Mouse (Mus musculus): ENCODE data around the gene Zfand4. TPM values are rescaled to one million over a fixed set of nuclear protein-coding genes. Genes with fewer than 3 reads are reported as not detected.
"Not testable (repeated sequence)": the region's sequence is repeated elsewhere in the genome, so short reads cannot be mapped to it uniquely, and the experiment has no call there.

The Zfand4 gene
- polyA plus RNA-seq, 1 experiment: 6.6 TPM

- Histone ChIP-seq H3K4me3 (ENCODE audit: insufficient read depth, low read length) (no peak overlapping the region), H3K27ac (ENCODE audit: insufficient read depth, low read depth, low read length) (no peak overlapping the region), H3K4me1 (ENCODE audit: control insufficient read depth, insufficient read depth, low read length) (peaks cover 11% of the 10 kb centered on the region)
- TF ChIP-seq CTCF (IDR thresholded peaks at IDR 0.05; ENCODE audit: low read depth, low read length) (no peak), POLR2A (IDR thresholded peaks at IDR 0.05; ENCODE audit: borderline replicate concordance, low read depth, low read length) (no peak)
Measured at GRCm38 (mm10) chr6:116347953-116348352, 83.9 kb downstream of the Zfand4 start.

- Histone ChIP-seq H3K4me1 (ENCODE audit: control insufficient read depth, insufficient read depth, low read length) (peaks cover 11% of the 10 kb centered on the region), H3K27ac (ENCODE audit: insufficient read depth, low read depth, low read length) (no peak overlapping the region), H3K4me3 (ENCODE audit: insufficient read depth, low read length) (no peak overlapping the region)
- TF ChIP-seq POLR2A (IDR thresholded peaks at IDR 0.05; ENCODE audit: borderline replicate concordance, low read depth, low read length): no peak
- no peak for TF ChIP-seq CTCF (IDR thresholded peaks at IDR 0.05; ENCODE audit: low read depth, low read length)
Measured at GRCm38 (mm10) chr6:116349997-116350396, 86.0 kb downstream of the Zfand4 start.

GRCm38 (mm10) chr6:116350643-116351042 lies 86.6 kb downstream of the Zfand4 start:
- Histone ChIP-seq H3K4me1 (ENCODE audit: control insufficient read depth, insufficient read depth, low read length) (peaks cover 11% of the 10 kb centered on the region), H3K27ac (ENCODE audit: insufficient read depth, low read depth, low read length) (no peak overlapping the region), H3K4me3 (ENCODE audit: insufficient read depth, low read length) (no peak overlapping the region)
- TF ChIP-seq POLR2A (IDR thresholded peaks at IDR 0.05; ENCODE audit: borderline replicate concordance, low read depth, low read length) (no peak), CTCF (IDR thresholded peaks at IDR 0.05; ENCODE audit: low read depth, low read length) (no peak)

GRCm38 (mm10) chr6:116351534-116351933 lies 87.5 kb downstream of the Zfand4 start:
- TF ChIP-seq POLR2A (IDR thresholded peaks at IDR 0.05; ENCODE audit: borderline replicate concordance, low read depth, low read length) (no peak), CTCF (IDR thresholded peaks at IDR 0.05; ENCODE audit: low read depth, low read length) (no peak)
- H3K4me3 ChIP-seq (ENCODE audit: insufficient read depth, low read length): no peak overlapping the region
- no peak overlapping the region for H3K27ac ChIP-seq (ENCODE audit: insufficient read depth, low read depth, low read length)
- H3K4me1 ChIP-seq (ENCODE audit: control insufficient read depth, insufficient read depth, low read length): peaks cover 11% of the 10 kb centered on the region

- no peak for TF ChIP-seq CTCF (IDR thresholded peaks at IDR 0.05; ENCODE audit: low read depth, low read length)
- TF ChIP-seq POLR2A (IDR thresholded peaks at IDR 0.05; ENCODE audit: borderline replicate concordance, low read depth, low read length): no peak
- Histone ChIP-seq H3K4me1 (ENCODE audit: control insufficient read depth, insufficient read depth, low read length) (peaks cover 11% of the 10 kb centered on the region), H3K27ac (ENCODE audit: insufficient read depth, low read depth, low read length) (no peak overlapping the region), H3K4me3 (ENCODE audit: insufficient read depth, low read length) (no peak overlapping the region)
Measured at GRCm38 (mm10) chr6:116353428-116353827, 89.4 kb downstream of the Zfand4 start.

- H3K4me3 ChIP-seq (ENCODE audit: insufficient read depth, low read length); H3K27ac ChIP-seq (ENCODE audit: insufficient read depth, low read depth, low read length); H3K4me1 ChIP-seq (ENCODE audit: control insufficient read depth, insufficient read depth, low read length): not testable (repeated sequence)
Measured at GRCm38 (mm10) chr6:116356311-116356947, 92.4 kb downstream of the Zfand4 start.

GRCm38 (mm10) chr6:116356948-116357325 lies 92.9 kb downstream of the Zfand4 start:
- no peak for TF ChIP-seq CTCF (IDR thresholded peaks at IDR 0.05; ENCODE audit: low read depth, low read length)
- no peak for TF ChIP-seq POLR2A (IDR thresholded peaks at IDR 0.05; ENCODE audit: borderline replicate concordance, low read depth, low read length)
- peaks cover 2% of the 10 kb centered on the region; the same call in 1 of the 2 replicates for H3K4me1 ChIP-seq (ENCODE audit: control insufficient read depth, insufficient read depth, low read length)
- no peak overlapping the region for H3K4me3 ChIP-seq (ENCODE audit: insufficient read depth, low read length)
- H3K27ac ChIP-seq (ENCODE audit: insufficient read depth, low read depth, low read length): no peak overlapping the region

GRCm38 (mm10) chr6:116358056-116358455 lies 94.0 kb downstream of the Zfand4 start:
- H3K27ac ChIP-seq (ENCODE audit: insufficient read depth, low read depth, low read length): no peak overlapping the region
- H3K4me3 ChIP-seq (ENCODE audit: insufficient read depth, low read length): no peak overlapping the region
- H3K4me1 ChIP-seq (ENCODE audit: control insufficient read depth, insufficient read depth, low read length): no peaks in the 10 kb centered on the region
- TF ChIP-seq CTCF (IDR thresholded peaks at IDR 0.05; ENCODE audit: low read depth, low read length) (no peak), POLR2A (IDR thresholded peaks at IDR 0.05; ENCODE audit: borderline replicate concordance, low read depth, low read length) (no peak)

GRCm38 (mm10) chr6:116359256-116359655 lies 95.2 kb downstream of the Zfand4 start:
- no peak overlapping the region for H3K4me3 ChIP-seq (ENCODE audit: insufficient read depth, low read length)
- no peak for TF ChIP-seq CTCF (IDR thresholded peaks at IDR 0.05; ENCODE audit: low read depth, low read length)
- TF ChIP-seq POLR2A (IDR thresholded peaks at IDR 0.05; ENCODE audit: borderline replicate concordance, low read depth, low read length): no peak
- no peak overlapping the region for H3K27ac ChIP-seq (ENCODE audit: insufficient read depth, low read depth, low read length)
- no peaks in the 10 kb centered on the region for H3K4me1 ChIP-seq (ENCODE audit: control insufficient read depth, insufficient read depth, low read length)

GRCm38 (mm10) chr6:116361463-116361862 lies 97.4 kb downstream of the Zfand4 start:
- Histone ChIP-seq H3K4me3 (ENCODE audit: insufficient read depth, low read length) (no peak overlapping the region), H3K4me1 (ENCODE audit: control insufficient read depth, insufficient read depth, low read length) (no peaks in the 10 kb centered on the region)
- TF ChIP-seq POLR2A (IDR thresholded peaks at IDR 0.05; ENCODE audit: borderline replicate concordance, low read depth, low read length) (no peak), CTCF (IDR thresholded peaks at IDR 0.05; ENCODE audit: low read depth, low read length) (no peak)

GRCm38 (mm10) chr6:116361993-116362392 lies 98.0 kb downstream of the Zfand4 start:
- H3K4me1 ChIP-seq (ENCODE audit: control insufficient read depth, insufficient read depth, low read length): no peaks in the 10 kb centered on the region
- TF ChIP-seq POLR2A (IDR thresholded peaks at IDR 0.05; ENCODE audit: borderline replicate concordance, low read depth, low read length): no peak
- TF ChIP-seq CTCF (IDR thresholded peaks at IDR 0.05; ENCODE audit: low read depth, low read length): no peak
- H3K4me3 ChIP-seq (ENCODE audit: insufficient read depth, low read length): no peak overlapping the region
- no peak overlapping the region for H3K27ac ChIP-seq (ENCODE audit: insufficient read depth, low read depth, low read length)

More at GRCm38 (mm10) chr6:116361463-116361862, 97.4 kb downstream of the Zfand4 start:
- no peak overlapping the region for H3K27ac ChIP-seq (ENCODE audit: insufficient read depth, low read depth, low read length)

All from bone marrow macrophage, adult 2 months (primary cell).